Mouse (Mus musculus) adrenal gland, postnatal 14 days (tissue): Measurements from ENCODE around the gene Vamp5. TPM values are rescaled to one million over a fixed set of nuclear protein-coding genes. Genes with fewer than 3 reads are reported as not detected.

ENCODE experiments used
- DNase-seq: peaks from one replicate; pipeline ENCODE4 v3.0.0; 2021; ENCODE audit warnings: mixed read lengths
- long read RNA-seq, 2 experiments: library from polyadenylated mRNA; stranded (forward); transcript quantifications; one replicate each; pipeline ENCODE4 v2.0.0; 2021
- total RNA-seq: library from RNA; stranded (reverse); gene quantifications from 2 replicates; pipeline ENCODE4 v1.2.3, GENCODE M21; 2021

The Vamp5 gene
- 33.9 and 40.5 TPM in 2 replicates for total RNA-seq
- long read RNA-seq, experiment 1, transcript Vamp5-202 (3 exons, 623 nt): major isoform, 31 of 43 reads
- long read RNA-seq, experiment 1, transcript Vamp5-203 (2 exons, 2,619 nt): minor isoform, 7 of 43 reads
- long read RNA-seq, experiment 1, partial matches to known transcripts: 1 of 43 reads
- long read RNA-seq, experiment 1, other reads (novel, unspliced or antisense): 3 of 43 reads
- long read RNA-seq, experiment 2, transcript Vamp5-202 (3 exons, 623 nt): major isoform, 31 of 42 reads
- long read RNA-seq, experiment 2, transcript Vamp5-203 (2 exons, 2,619 nt): minor isoform, 6 of 42 reads
- long read RNA-seq, experiment 2, partial matches to known transcripts: 0 of 42 reads
- long read RNA-seq, experiment 2, other reads (novel, unspliced or antisense): 5 of 42 reads

DNA sequence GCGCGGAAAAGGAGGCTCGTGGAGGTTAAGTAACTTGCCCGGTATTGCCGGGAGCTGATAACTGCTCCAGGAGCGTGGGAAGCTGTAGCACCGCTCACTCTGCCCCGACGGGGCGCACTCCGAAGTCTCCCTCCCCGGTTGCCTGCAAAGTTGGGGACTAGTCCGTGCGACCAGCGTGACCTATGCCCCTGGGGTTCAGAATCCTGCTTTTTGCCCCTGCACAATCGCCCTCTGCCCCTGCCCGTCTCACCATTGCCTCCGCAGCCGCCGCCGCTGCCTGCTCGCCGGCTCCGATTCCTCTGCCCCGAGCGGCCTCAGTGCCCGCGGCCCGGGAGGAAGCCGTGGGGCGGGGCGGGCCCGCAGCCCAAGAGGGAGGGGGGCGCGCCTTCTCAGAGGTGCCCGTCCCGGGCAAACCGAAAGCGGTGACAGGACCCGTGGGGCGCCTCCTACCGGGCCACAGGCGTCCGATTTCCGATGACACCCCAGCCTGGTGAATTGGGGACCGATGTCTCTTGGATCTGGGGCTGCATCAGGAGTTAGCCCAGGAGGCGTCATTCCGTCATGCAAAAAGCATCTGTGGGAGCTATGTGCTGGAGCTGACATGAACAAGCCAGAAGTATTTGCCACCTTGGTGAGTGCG, at the start of gene Vamp5:
Vamp5 (minus strand) TSS at position 338 of the 640 bp plus-strand sequence.
- peak; percentile 94 for DNase-seq

DNA sequence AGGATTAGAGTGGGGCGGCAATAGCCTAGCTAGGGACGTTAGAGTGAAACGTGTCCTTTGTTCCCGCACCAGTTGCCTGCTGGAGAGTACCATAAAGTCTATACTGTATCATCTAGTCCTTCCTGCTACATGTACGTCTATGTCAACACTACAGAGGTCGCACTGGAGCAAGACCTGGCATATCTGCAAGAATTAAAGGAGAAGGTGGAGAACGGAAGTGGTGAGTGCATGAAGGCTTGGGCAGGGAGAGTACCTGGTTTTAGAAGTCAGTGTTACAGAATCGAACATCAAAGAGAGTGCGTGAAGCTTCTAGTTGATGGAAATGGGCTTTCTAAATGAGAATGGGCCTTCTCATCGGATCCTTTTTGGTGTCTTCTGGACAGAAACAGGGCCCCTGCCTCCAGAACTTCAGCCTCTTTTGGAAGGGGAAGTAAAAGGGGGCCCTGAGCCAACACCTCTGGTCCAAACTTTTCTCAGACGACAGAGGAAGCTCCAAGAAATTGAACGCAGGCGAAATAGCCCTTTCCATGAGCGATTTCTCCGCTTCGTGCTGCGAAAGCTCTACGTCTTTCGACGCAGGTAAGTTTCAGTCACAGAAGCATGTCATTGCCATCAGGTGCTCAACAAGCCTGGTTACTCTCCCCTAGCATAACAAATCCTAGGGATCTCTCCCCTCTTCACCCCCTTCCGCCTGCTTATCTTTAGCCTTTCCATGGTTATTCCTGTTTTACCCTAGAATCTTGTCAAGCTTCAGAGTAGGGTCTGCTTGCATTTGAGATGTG, 49.0 kb upstream of the Vamp5 start:
- DNase-seq: no peak

DNA sequence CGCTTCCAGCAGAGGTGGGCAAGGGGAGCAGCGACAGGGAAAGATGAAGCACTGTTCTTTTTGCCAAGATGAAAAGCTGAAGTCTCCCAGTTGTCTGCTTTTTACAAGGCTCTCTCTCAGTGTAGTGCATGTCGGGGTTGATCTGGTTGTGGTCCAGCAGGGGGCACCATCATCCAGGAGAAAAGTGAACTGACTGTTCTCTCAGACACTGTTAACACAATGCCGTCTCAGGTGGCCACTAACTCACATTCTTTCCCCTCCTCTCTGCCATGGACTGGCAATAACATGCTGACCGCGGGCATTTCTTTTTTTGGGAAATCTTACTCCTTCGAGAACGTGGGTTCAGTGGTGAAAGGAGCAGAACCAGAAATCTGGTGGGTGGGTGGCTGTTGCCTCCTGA, 47.8 kb upstream of the Vamp5 start:
- peak; percentile 87 for DNase-seq

DNA sequence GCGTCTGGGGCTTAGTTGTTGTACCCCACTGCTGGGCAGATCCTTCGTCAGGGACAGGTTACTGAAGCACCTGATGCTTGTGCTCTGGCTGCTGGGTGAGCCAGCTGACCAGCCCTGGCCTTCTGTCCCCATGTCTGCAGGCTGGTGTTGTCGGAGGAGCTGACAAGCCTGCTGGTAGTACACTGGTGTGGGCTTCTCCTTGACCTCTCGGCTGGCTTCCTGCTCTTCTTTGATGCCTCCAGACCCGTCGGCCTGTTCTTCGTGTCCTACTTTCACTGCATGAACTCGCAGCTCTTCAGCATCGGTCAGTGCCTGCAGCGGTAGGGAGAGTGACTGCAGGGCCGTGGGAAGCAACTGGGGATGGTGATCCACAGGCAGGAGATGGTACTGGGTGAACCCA, 45.4 kb upstream of the Vamp5 start:
- no peak for DNase-seq

DNA sequence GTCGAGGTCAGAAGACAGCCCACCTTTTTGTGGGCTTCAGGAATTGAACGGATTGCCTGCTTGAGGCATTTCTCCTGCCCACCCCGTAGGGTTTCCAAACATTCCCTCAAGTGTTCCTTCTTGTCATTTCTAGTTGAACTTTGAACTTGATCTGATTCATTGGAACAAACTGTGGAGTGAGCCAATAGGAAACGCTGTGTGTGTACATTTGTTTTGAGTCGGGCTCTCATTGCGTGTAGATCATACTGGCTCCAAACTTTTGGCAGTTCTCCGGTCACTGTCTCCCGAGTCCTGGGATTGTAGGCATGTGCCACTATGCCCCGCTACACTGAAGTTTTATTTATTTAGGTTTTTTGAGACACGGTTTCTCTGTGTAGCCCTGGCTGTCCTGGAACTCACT, 40.6 kb upstream of the Vamp5 start:
- DNase-seq: no peak

DNA sequence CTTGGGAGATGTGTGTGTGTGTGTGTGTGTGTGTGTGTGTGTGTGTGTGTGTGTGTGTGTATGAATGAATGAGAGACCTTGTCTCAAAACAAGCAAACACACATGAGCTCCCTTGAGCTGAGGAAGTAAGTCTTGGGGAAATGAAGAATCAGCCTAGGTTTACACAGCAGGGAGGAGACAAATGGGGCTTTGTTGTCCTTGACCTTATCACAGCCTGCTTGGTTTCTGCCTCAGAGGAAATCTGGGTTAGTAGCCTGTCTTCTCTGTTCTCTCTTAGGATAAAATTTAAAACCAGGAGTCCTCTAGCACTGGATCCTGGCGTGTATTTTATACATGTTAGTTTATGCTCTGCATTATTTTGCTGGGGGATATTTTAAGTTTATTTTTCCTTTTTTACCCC, 39.5 kb upstream of the Vamp5 start:
- DNase-seq: no peak

DNA sequence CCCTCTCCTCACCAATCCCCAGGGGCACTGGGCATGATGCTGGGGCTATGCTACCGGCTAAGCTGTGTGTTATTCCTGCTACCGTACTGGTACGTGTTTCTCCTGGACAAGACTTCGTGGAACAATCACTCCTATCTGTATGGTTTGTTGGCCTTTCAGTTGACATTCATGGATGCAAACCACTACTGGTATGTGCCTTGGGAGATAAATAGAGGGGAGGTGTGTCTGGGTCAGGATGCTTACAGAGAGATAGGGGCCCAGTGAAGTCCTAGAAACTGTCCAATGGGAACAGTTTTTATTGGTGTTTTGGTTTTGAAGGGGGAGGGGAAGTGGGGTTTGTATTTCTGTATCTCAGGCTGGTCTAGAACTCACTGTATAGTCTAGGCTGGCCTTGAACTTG, 38.0 kb upstream of the Vamp5 start:
- no peak for DNase-seq

DNA sequence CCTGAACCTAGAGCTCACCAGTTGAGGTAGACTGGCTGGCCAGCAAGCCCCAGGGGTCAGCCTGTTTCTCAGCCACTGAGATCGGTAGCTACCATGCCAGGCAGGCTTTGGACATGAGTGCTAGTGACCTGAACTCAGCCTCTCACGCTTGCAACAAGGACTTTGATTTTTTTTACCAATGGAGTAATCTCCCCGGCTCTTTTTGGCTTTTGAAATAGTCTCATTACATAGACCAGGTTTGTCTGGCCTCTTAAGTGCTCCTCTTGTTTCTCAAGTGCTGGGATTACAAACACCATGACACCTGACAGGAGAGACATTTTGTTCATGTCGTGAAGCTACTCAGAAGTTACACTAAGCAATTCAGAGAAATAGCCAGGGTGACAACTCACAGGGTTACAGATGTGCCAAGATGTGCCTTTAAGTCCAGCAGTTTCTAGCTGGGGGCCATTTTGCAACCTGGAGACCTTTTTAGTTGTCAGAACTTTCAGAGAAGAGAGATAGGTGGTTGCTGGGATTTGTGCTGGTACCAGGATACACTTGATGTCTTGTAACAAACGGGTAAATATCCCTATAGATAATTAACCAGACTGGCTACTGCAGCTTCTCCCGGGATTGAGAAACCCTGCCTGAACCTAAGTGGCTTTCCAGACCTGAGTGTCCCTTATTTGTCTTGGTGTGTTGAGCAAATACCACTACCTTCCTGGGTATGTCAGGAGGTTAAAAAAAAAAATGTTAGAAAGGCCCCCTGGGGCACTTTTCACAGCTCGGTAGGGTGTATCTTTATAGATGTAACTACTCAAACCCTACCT, 35.9 kb upstream of the Vamp5 start:
- DNase-seq: no peak

DNA sequence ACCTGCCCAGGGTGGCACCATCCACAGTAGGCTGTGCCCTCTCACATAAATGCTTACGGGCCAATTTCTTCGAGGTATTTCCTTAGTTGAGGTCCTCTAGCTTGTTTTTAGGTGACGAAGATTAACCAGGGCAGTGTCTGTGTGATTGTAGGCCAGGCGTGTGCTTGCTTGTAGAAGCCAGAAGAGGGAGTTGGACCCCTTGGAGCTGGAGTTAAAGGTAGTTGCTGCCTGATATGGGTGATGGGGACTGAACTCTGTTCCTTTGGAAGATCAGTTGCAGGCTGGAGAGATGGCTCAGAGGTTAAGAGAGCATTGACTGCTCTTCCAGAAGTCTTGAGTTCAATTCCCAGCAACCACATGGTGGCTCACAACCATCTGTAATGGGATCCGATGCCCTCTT, 34.9 kb upstream of the Vamp5 start:
- DNase-seq: no peak

DNA sequence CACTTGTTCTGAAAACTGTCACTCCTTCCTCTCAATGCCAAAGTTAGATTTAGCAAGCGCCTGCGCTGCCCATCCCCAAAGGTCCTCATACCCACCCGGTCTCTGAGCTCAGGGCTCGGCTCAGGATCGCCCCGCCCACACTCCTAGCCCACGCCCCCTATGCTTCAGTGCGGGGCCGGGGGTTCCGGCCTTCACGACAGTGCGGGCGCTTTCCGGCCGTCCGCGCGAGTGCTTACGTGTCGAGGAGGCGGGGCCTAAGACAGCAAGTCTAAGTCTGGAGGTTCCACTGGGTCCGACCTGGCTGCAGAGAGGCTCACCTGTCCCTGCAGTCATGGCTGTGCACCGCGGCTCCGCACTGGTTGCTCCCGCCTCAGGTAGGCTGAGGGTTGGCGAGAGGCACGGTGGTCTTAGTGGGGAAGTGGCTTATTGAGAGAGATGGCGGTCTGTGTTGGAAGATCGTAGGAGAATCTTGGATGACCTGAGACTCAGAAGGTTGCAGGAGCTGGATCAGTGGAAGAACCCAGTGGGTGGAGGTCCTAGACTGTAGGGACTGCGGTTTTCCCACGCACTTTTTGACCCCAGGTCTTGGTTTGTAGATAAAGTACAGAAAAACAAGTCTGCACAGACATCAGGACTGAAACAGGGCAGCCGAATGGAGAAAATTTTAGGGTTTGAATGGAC, 33.9 kb upstream of the Vamp5 start, which contains the start of gene Ggcx:
Ggcx (plus strand) TSS at position 233 of the 681 bp plus-strand sequence.
- DNase-seq: peak; percentile 97

DNA sequence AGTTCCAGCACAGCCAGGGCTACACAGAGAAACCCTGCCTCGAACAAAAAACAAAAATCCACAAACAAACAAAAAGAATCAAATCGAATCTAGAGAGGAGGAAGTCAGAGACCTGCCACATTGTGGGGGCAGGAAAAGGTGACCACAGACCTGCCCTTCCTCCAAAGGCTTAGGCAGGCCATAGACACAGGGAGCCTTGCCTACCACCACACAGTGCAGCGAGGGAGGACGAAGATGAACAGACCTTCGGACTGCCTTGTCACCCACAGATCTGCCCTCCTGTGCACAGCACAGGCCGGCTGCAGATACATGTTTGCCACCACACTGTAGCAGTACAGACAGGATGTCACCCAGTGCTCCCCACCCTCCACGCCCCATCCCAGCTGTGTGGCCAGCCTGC, 30.2 kb upstream of the Vamp5 start:
- no peak for DNase-seq

DNA sequence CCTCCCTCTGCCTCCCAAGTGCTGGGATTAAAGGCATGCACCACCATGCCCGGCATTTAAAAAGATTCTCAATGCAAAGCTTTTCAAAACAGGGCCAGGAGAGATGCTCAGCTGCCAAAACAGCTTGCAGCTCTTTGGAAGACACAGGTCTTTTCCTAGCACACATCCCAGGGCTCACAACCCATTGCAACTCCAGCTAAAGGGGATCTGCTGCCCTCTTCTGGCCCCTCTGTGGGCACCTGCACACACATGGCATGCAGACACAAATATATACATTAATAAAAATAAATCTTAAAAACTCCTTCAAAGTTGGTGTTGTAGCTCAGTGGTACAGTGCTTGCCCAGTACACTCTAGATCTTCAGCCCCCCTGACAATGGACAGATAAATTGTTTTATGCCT, 29.7 kb upstream of the Vamp5 start:
- DNase-seq: no peak

DNA sequence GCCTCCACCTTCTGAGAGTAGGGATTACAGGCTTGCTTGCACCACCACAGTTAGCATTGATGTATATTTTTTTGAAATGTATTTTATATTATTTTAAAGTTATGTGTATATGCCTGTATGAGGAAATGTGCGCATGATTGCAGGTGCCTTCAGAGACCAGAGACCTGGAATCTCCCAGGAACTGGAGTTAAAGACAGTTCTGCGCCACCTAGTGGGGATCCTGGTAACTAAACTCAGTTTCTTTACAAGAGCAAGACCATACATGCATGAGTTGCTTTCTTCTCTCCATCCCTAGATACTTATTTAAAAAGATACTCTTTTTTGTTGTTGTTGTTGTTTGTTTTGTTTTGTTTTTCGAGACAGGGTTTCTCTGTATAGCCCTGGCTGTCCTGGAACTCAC, 29.3 kb upstream of the Vamp5 start:
- peak; percentile 77 for DNase-seq

DNA sequence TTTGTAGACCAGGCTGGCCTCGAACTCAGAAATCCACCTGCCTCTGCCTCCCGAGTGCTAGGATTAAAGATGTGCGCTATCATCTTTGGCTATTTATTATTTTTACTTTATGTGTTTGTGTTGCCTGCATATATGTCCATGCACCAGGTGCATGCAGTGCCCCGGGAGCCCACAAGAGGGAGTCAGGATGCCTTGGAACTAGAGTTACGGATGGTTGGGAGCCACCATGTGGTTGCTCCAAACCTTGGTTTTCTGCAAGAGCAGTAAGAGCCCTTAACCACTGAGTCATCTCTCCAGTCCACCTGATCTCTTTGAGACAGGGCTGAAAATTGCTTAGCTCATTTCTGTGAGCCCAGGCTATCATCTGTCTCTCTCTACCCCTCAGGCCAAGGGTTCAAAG, 26.9 kb upstream of the Vamp5 start:
- peak; percentile 91 for DNase-seq

DNA sequence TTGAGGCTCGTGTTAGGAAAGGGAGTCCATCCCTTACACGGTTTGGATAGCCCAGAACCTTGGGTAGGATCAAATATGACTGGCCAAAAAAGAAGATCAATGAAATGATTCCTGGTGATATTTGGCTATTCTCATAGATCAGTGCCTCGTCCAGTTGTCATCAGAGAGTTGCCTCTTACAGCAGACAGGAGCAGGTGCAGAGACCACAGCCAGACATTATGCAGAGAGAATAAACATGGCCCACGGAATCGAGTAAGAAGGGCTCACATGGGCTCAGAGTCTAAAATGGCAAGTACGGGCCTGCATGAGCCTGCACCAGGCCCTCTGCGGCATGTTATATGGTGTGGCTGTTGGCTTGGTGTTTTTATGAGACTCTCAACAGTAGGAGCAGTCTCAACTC, 25.1 kb upstream of the Vamp5 start:
- no peak for DNase-seq

DNA sequence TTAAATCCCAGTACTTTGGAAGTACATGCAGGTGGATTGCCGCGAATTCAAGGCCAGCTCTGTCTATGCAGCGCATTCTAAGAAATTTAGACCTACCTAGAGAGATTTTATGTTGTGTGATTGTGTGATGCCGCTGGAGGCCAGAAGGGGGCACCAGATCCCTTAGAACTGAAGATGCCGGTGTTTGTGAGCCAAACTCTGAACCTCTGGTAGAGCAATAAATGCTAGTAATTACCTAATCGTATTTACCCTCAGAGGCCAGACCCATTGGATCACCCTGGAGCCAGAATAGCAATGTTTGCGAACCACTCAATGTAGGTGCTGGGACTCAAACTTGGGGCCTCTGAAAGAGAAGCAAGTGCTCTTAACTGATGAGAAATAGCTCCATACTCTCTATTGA, 21.6 kb upstream of the Vamp5 start:
- DNase-seq: peak; percentile 85

DNA sequence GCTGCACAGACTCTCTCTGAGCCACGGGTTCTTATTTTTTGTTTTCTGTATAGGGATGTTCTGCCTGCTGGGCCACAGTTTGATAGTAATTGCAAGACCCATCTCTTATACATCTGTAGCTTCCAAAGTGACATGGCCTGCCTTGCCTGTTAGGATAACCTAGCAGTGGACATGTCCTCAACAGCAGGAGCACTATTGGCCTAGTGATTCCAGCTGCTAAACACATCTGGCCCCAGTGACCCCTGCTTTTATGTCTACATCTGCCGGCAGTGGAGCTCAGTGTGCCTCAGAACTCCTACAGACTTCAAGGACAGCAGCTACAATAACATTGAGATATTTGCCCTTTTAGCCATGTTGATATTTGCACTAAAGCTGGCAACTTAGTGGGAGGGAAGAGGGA, 19.7 kb upstream of the Vamp5 start:
- no peak for DNase-seq

DNA sequence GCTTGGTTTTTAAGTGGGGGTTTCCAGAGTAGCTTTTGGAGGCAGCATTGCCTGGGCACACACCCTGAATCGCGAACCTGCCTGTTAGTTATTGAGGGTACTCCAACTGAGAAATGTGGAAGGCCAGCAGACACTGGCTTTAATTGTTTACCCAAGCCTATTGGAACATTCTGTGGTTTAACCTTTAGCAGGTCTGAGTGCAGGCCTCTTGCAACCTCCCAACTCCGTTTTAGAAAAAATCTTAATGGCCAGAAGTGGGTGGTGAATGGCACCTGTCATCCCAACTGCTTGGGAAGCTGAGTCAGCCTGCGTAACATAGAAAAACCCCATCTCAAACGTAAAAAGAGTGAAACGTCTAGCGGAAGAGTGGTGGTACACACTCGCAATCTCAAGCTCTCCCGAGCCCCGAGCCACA, 16.6 kb upstream of the Vamp5 start:
- no peak for DNase-seq

DNA sequence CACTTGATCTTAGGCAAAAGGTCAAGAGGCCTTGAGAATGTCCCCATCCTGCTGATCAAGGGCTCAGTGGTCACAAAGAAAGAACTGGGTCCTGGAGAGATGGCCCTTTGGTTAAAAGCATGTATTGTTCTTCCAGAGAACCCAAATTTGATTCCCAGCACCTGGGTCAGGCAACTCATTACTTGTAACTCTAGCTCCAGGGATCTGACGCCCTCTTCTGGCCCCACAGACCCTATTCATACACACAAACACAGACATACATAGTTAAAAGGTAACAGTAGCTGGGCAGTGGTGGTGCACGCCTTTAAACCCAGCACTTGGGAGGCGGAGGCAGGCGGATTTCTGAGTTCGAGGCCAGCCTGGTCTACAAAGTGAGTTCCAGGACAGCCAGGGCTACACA, 12.1 kb upstream of the Vamp5 start:
- DNase-seq: no peak

DNA sequence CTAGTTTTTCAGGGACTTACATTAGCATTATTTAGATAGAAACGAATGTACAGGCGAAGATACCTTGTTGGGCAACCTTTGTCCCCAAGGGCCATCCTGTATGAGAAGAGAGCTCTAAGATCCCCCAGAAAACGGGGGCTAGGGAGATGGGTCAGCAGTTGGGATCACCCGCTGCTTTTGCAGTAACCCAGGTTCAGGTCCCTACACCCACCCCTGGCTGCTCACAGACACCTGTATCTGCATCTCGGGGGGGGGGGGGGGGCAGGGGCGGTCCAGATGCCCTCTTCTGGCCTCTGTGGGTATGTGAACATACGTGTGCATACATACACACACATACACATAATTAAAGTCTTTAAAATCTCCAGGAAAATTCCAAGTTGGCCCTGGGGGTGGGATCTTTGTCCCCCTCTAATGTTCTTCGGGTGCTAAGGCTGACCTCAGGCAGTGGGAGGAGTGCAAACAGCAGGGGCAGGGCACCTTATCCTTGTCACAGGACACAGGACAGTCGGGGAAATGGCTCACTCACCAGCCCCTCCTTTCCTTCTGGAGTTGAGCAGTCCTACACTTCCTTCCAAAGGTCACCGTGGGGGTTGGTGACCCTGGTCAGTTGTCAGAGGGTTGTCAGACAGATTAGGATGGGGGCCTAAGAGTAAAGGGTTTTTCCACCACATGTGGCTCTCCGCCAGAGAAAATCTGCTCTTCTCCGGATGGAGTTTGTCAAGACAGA, 10.7 kb upstream of the Vamp5 start:
- DNase-seq: peak; percentile 84
